Mouse (Mus musculus) stomach, adult 2 months (tissue): Measurements from ENCODE around the gene Tbc1d25. TPM values are rescaled to one million over a fixed set of nuclear protein-coding genes. Genes with fewer than 3 reads are reported as not detected.

Source experiments
- polyA plus RNA-seq: library from polyadenylated mRNA; depleted of rRNA; stranded (reverse); fragments of >200 nt; gene quantifications from 2 replicates; pipeline ENCODE4 v1.2.3, GENCODE M21; 2012; rRNA removed

Gene Tbc1d25
- 7.4 and 8.1 TPM in 2 replicates for polyA plus RNA-seq

DNA sequence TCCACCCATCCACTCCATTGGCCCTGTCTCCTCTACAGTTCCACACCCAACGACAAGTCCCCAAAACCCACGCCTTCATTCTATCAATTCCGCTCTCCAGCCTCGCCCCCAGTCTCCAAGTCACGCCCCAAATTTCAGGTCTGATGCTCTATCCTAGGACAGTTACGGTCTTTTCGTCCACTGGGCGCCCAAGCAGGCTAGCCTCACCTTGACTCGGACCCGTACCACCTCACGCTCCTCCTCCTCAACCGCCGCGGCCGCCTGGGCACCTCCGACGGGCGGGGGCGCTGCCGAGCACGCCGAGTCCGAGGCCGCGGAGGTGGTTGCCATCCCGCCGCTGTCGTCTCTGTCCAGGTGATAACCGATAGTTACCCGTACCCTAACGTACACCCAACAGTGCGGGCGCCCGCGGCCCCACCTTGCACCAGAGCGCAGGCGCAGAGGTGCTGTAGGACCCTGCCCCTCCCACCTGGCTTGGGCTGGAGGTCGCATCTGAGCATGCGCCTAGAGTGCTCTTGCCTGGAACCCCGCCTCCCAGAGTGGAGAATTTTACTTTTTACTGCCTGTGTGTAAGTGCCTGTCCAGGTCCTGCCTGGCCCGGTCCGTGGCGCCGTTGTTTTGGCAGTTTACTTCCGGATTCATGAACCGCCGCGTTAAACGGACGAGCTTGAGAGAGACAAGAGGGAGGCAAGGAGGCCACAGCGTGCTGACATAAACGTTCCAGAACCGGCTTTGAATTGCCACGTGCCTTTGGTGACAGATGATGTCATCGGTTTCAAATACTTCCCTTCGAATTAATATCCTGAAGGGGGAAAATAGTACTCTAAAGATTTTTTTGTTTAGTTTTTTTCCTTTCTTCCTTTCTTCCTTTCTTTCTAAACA, at the start of gene Tbc1d25:
Tbc1d25 (minus strand) TSS at position 678 of the 882 bp plus-strand sequence.

DNA sequence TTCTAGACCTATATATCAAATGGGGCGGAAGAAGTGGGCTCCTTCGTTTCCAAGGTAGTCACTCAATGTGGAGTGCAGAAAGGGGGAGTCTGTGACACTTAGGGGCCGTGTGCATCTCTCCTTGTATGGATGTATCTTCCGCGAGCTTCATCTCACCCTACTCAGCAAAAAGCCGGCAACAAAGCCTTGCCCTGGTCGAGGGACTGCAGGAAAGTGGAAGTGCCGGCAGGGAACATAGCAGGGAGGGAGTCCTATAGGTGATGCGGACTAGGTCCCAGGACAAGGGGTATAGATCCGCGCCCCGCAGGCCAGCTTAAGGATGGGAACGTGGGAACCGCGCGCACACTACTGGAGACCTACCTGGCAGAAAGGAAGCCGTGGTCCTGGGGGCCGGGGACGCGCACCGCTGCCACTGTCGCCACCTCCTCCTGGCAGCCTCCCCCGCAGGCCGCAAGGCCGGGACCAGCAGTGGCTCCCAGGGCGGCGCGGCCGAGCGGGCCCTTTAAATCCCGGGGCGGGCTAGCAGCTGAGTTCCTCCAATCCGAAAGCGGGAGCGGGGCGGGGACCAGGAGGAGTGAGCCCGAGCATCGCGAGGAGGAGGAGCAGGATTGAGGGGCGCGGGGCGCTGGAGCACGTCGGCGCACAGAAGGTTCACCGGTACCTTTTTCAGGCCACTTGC, 30.2 kb upstream of the Tbc1d25 start, which contains the start of gene Porcn:
Porcn (minus strand) TSS at position 511 of the 679 bp plus-strand sequence.

DNA sequence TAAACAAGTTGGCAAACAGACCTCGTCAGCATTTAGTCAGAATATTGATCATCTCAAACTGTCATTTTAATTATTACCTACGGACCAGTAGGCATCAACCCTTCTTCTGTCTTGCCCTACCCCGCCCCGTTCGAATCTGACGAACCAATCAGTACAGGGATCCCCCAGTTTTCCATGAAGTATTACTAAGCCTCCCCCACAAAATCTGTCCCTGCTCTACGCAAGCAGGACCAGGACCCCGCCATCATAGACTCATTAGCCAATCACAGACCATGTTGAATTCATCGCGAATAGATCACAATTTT, 17.4 kb upstream of the Tbc1d25 start, which contains the start of gene Ebp:
Ebp (minus strand) TSS at position 94 of the 305 bp plus-strand sequence.

DNA sequence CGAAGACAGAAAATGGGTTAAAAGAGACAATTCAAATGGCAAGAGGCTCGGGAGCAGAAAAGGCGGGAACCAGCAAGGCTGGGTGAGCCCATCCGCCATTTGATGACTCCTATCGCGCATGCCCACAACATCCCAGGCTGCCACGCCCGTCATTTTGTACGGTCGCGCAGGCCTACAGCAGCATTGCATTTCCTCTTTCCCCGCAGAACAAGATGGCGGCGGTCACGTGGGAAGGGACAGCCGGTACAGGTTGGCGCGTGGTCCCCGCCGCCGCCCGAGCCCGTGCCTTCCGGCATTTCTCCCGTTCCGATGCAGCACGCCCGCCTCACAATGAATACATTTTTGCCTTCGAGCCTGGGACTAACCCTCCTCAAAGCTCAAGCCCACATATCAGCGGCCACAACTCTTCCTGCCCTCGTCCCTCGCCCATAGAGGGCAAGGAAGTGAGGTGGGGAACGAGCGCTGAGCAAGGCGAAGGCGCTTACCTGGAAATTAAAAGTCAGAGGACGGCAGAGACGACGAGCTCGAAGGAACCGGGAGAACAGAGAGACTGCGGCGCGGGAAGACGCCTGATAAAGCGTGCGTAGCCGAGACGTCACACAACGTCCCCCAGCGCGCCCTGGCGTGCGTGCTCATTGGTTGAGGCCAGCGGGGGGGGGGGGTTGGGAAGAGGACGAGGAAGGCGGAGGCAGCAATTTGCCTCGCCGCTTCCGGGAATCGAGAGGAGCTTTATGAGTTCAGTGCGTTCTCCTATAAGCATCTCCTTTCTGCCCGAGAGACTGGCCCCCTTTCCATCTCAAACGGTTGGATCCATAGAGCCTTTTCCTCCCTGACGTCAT, 30.6 kb downstream of the Tbc1d25 start, which contains the start of gene Rbm3:
Rbm3 (minus strand) TSS at position 728 of the 839 bp plus-strand sequence.

DNA sequence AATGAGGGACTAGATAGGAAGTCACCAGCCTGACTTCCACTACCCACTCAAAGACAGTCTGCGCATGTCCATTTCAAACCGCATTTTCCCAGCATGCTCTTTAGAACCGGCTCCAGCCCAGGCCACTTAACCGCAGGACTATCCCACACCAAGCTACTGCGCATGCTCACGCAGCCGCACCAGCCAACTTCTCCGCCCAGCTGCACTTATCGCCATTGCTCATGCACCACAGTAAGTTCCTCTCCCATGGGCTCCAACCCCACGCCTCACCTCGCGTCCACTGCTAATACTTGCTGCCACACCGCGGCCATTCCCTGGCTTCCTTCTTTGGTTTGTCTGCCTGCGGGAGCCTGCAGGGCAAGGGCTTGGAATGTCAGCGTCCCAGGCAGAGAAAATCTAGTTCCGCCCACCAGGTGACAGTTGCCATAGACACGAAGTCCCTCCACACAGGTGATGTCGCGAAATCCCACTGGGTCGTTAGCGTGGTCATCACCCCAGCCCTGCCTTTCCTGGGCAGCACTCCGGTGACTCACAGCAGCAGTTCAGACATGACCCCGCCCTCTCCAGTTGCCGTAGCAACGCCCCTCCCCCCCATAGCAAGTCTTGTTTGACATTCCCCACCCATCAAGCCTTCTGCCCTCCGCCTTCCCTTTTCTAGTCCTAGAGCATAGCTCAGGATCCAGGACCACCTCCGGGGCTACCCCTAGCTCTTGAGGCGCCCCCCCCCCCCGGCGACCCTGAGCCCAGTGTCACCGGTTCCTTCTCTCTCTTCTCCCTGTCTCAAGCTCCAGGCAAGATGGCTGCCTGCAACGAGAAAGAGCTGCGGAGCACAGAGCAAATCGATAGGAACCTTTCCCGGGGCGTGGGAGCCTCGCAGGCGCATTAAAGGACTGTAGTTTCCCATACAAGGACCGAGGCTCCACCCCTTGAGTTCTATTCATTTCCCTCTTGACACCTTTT, 43.7 kb downstream of the Tbc1d25 start, which contains the start of gene Wdr13:
Wdr13 (minus strand) TSS at position 876 of the 960 bp plus-strand sequence.

Other genes starting within 250 kb of the Tbc1d25 start
- gene Eras, start 247.6 kb downstream of the Tbc1d25 start, polyA plus RNA-seq = not detected in 2 replicates
- 7.3 and 10.8 TPM in 2 replicates for gene Hdac6, start 228.3 kb downstream of the Tbc1d25 start, polyA plus RNA-seq
- 0.40 and 0.71 TPM in 2 replicates for gene Gata1, start 198.1 kb downstream of the Tbc1d25 start, polyA plus RNA-seq
- 1.6 and 1.7 TPM in 2 replicates for gene Glod5, start 157.7 kb downstream of the Tbc1d25 start, polyA plus RNA-seq
- gene Suv39h1, start 101.4 kb downstream of the Tbc1d25 start, polyA plus RNA-seq = 2.3 and 2.6 TPM in 2 replicates
- gene Was, start 85.7 kb downstream of the Tbc1d25 start, polyA plus RNA-seq = 1.1 and 1.2 TPM in 2 replicates
- gene Wdr13, start 43.3 kb downstream of the Tbc1d25 start, polyA plus RNA-seq = 65.3 and 68.4 TPM in 2 replicates
- gene Rbm3, start 30.3 kb downstream of the Tbc1d25 start, polyA plus RNA-seq = 14.2 and 17.6 TPM in 2 replicates
- 106 and 116 TPM in 2 replicates for gene Ebp, start 17.3 kb upstream of the Tbc1d25 start, polyA plus RNA-seq
- 23.9 and 25.8 TPM in 2 replicates for gene Porcn, start 30.3 kb upstream of the Tbc1d25 start, polyA plus RNA-seq
- gene Ftsj1, start 76.2 kb upstream of the Tbc1d25 start, polyA plus RNA-seq = 11.5 and 13.1 TPM in 2 replicates
- 6.9 and 7.0 TPM in 2 replicates for gene Slc38a5, start 95.0 kb upstream of the Tbc1d25 start, polyA plus RNA-seq
- not detected in 2 replicates for gene Ssxb10, start 151.2 kb upstream of the Tbc1d25 start, polyA plus RNA-seq
- gene Ssxb9, start 190.8 kb upstream of the Tbc1d25 start, polyA plus RNA-seq = not detected in 2 replicates
- gene Ssxb1, start 237.1 kb upstream of the Tbc1d25 start, polyA plus RNA-seq = not detected in 2 replicates